Mouse (Mus musculus) megakaryocyte, embryonic 14.5 days (primary cell): ENCODE measurements at regions not wholly inside any gene's neighbourhood (a gene's known extent, or its start where the extent isn't known, plus 50 kb on each side); places are given as distances from the start of the nearest gene placed in this dataset.

ENCODE experiments used
- H3K27me3 ChIP-seq: replicated peaks from 2 replicates; pipeline ENCODE3; 2012; ENCODE audit warnings: inconsistent platforms
- H3K36me3 ChIP-seq: replicated peaks from 2 replicates; pipeline ENCODE3; 2012; ENCODE audit warnings: low read length, inconsistent platforms, mixed read lengths
- H3K4me1 ChIP-seq: 2 replicates; pipeline ENCODE4 v1.6.1; 2012; ENCODE audit warnings: inconsistent platforms
- H3K4me3 ChIP-seq: replicated peaks from 2 replicates; pipeline ENCODE3; 2012; ENCODE audit warnings: moderate library complexity, mild to moderate bottlenecking, inconsistent platforms
- H3K9me3 ChIP-seq: 2 replicates; pipeline ENCODE4 v1.6.1; 2012; ENCODE audit warnings: inconsistent platforms
- FLI1 ChIP-seq: IDR thresholded peaks from 2 replicates; pipeline ENCODE4 v1.6.1; 2012; ENCODE audit warnings: low read length, inconsistent platforms, mixed read lengths
- GATA1 ChIP-seq: IDR thresholded peaks from 3 replicates; pipeline ENCODE4 v1.6.1; 2012; ENCODE audit warnings: mixed read lengths, low read length, inconsistent platforms, borderline replicate concordance

GRCm38 (mm10) chr2:79528347-79528990 lies 71.9 kb upstream of the Cerkl start:
- no peaks in the 10 kb centered on the region for H3K36me3 ChIP-seq
- no peaks in the 10 kb centered on the region for H3K9me3 ChIP-seq
- H3K4me1 ChIP-seq: peaks cover 5% of the 10 kb centered on the region; the same call in 1 of the 2 replicates
- TF ChIP-seq GATA1: no peak
- no peak for TF ChIP-seq FLI1
- H3K4me3 ChIP-seq: no peak overlapping the region
- no peaks in the 10 kb centered on the region for H3K27me3 ChIP-seq

- H3K27me3 ChIP-seq: no peaks in the 10 kb centered on the region
- TF ChIP-seq GATA1 (no peak), FLI1 (no peak)
- no peaks in the 10 kb centered on the region for H3K9me3 ChIP-seq
- peaks cover 5% of the 10 kb centered on the region; the same call in 1 of the 2 replicates for H3K4me1 ChIP-seq
- H3K4me3 ChIP-seq: no peak overlapping the region
- H3K36me3 ChIP-seq: no peaks in the 10 kb centered on the region
These were observed 72.6 kb upstream of the Cerkl start for GRCm38 (mm10) chr2:79529185-79529584.

DNA sequence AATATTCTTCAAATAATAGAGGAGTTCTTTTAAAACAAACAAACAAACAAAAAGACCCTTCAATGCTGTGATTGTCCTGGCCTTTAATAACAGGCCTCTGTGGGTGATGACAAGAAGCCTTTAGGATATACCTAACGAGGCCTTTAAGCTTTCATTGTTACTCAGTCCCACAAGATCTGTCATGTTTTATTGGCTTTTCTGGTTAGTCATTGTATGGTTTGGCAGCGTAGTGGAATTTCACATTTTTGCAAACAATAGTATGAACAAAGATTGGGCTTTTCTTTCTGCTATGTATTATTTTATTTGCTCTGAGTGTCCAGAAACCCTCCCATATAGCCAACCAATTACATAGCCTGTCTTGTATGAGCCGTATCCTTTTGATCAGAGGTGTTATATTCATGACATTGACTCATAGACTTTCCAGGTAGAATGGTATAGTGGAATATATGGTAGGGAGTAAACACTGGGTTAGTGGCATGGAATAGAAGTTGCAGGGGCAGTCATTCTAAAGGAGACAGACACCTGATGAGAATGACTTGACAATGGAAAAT lies 76.1 kb upstream of the Cerkl start:
- H3K36me3 ChIP-seq: no peaks in the 10 kb centered on the region
- H3K9me3 ChIP-seq: no peaks in the 10 kb centered on the region
- no peak overlapping the region for H3K4me3 ChIP-seq
- H3K27me3 ChIP-seq: no peaks in the 10 kb centered on the region
- no peak for TF ChIP-seq FLI1
- no peak for TF ChIP-seq GATA1
- no peaks in the 10 kb centered on the region for H3K4me1 ChIP-seq

DNA sequence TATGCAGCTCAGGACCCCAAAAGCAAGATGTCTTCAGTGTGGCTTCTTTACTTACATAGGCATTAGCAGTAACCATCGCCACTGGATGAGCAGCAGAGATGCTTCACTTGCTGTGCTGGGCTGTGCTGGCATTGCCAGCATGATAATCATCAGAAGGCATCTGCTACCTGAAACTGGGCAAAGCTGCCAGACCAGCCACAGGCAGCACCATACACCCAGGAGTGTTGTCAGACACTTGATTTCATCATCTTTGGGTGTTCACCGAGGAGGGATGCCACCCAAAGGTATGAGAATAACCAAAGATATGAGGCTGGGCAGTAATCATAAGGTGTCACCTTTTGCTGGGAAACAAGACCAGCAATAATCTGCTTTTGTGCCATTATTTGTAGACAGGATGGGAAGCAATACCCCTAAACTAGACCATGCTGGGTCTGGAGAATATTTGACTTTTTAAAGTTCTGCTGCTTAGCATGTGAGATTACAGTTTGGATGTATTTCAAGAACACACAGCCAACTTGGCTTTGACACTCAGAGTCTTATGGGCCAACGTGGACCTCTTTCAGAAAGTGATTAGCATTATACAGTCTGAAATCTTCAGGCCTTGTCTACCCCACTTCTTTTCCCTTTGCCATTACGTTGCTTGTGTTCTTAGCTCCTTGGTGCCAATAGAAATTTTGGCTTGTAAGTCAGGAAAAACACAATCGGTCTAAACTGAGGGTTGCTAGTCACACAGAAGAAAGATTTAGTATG lies 80.7 kb upstream of the Cerkl start:
- peaks cover 11% of the 10 kb centered on the region for H3K4me1 ChIP-seq
- peaks cover 3% of the 10 kb centered on the region; the same call in 1 of the 2 replicates for H3K9me3 ChIP-seq
- no peak overlapping the region for H3K4me3 ChIP-seq
- H3K27me3 ChIP-seq: peaks cover 2% of the 10 kb centered on the region
- TF ChIP-seq FLI1 (no peak), GATA1 (no peak)
- H3K36me3 ChIP-seq: no peaks in the 10 kb centered on the region

GRCm38 (mm10) chr2:79540384-79540783 lies 83.8 kb upstream of the Cerkl start:
- TF ChIP-seq FLI1 (no peak), GATA1 (no peak)
- Histone ChIP-seq H3K4me1 (peaks cover 11% of the 10 kb centered on the region), H3K9me3 (peaks cover 3% of the 10 kb centered on the region; the same call in 1 of the 2 replicates)

DNA sequence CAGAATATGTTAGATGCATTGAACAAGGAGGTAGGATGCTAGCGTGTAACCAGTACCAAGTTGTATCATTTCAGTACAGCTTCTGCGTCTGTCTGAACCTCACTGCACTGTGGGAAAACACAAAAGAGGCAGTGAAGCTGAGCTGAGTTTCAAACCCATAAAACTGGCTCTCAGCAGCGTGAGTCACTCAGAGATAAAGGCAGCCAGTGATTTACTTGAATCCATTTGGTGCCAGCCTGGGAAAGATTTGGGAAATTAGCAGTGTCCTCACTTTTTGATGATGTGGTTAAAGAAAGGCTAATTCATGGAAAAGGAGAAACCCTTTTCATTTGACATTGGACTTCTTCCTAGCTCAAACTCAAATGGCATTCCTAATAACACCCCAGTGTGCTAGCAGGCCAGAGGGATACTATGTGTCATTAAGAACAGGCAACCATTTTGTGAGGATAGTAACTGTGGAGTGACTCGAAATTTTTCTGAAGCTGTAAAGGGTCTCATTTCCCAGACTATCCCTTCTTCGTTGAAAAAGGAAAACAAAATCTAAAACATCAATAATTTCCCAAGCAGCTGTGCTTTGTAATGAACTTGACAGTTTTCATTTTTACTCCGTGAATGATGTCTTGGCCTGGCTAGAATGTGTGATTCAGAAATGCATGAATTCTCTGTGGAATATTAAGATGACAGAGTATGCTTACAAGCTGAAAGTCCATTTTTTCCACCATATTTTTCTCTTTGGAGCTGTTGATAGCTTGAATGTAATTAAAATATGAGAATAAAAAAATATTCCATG lies 85.8 kb upstream of the Cerkl start:
- TF ChIP-seq GATA1 (no peak), FLI1 (no peak)
- Histone ChIP-seq H3K27me3 (peaks cover 2% of the 10 kb centered on the region), H3K9me3 (peaks cover 3% of the 10 kb centered on the region; the same call in 1 of the 2 replicates), H3K4me1 (peaks cover 25% of the 10 kb centered on the region), H3K4me3 (no peak overlapping the region), H3K36me3 (no peaks in the 10 kb centered on the region)

More at GRCm38 (mm10) chr2:79540384-79540783, 83.8 kb upstream of the Cerkl start:
- H3K36me3 ChIP-seq: no peaks in the 10 kb centered on the region
- peaks cover 2% of the 10 kb centered on the region for H3K27me3 ChIP-seq
- H3K4me3 ChIP-seq: peak overlapping the region; percentile 67

GRCm38 (mm10) chr2:79543456-79543855 lies 86.9 kb upstream of the Cerkl start:
- TF ChIP-seq FLI1: no peak
- no peak for TF ChIP-seq GATA1
- Histone ChIP-seq H3K4me3 (no peak overlapping the region), H3K9me3 (peaks cover 3% of the 10 kb centered on the region; the same call in 1 of the 2 replicates), H3K4me1 (peaks cover 29% of the 10 kb centered on the region), H3K36me3 (no peaks in the 10 kb centered on the region), H3K27me3 (peaks cover 2% of the 10 kb centered on the region)

GRCm38 (mm10) chr2:79543948-79544792 lies 87.6 kb upstream of the Cerkl start:
- H3K4me1 ChIP-seq: peaks cover 31% of the 10 kb centered on the region
- TF ChIP-seq FLI1 (no peak), GATA1 (no peak)
- peaks cover 2% of the 10 kb centered on the region for H3K27me3 ChIP-seq

More at GRCm38 (mm10) chr2:79543948-79544792, 87.6 kb upstream of the Cerkl start:
- H3K9me3 ChIP-seq: peaks cover 2% of the 10 kb centered on the region; the same call in 1 of the 2 replicates
- H3K4me3 ChIP-seq: no peak overlapping the region
- H3K36me3 ChIP-seq: no peaks in the 10 kb centered on the region
